Mouse (Mus musculus): ENCODE measurements around the gene Cyp4f39. TPM values are rescaled to one million over a fixed set of nuclear protein-coding genes. Genes with fewer than 3 reads are reported as not detected.
"Not testable (repeated sequence)": the region's sequence is repeated elsewhere in the genome, so short reads cannot be mapped to it uniquely, and the experiment has no call there.

Gene Cyp4f39
- total and polyA plus RNA-seq, 2 experiments from 2014 or later, result 0.16 to 4.0 TPM

GRCm38 (mm10) chr17:32528408-32529337 lies 76.2 kb downstream of the Cyp4f39 start:
- peak; percentile 94 for ATAC-seq (ENCODE audit: insufficient read depth, low read depth)
- Histone ChIP-seq H3K4me3 (ENCODE audit: low read depth, low read length) (peak overlapping the region; percentile 34), H3K27ac (ENCODE audit: low read depth) (peak overlapping the region; percentile 9; the same call in 1 of the 2 replicates), H3K9ac (replicated peaks; ENCODE audit: low read depth, low read length) (peak overlapping the region; percentile 41), H3K4me2 (ENCODE audit: low read depth, low read length) (peak overlapping the region; percentile 60), H3K9me3 (replicated peaks; ENCODE audit: control insufficient read depth, low read length) (no peaks in the 10 kb centered on the region), H3K27me3 (ENCODE audit: control insufficient read depth, insufficient read depth, low read length) (no peaks in the 10 kb centered on the region), H3K36me3 (replicated peaks; ENCODE audit: control insufficient read depth, insufficient read depth, low read length) (peaks cover 20% of the 10 kb centered on the region; the same call in 1 of the 2 replicates), H3K4me1 (ENCODE audit: control insufficient read depth, insufficient read depth) (peaks cover 4% of the 10 kb centered on the region; the same call in 1 of the 2 replicates)
- TF ChIP-seq CTCF (IDR thresholded peaks at IDR 0.05; ENCODE audit: low read depth) (peak; percentile 96), EP300 (IDR thresholded peaks at IDR 0.05; ENCODE audit: low read depth) (no peak)
- peak; percentile 84 for DNase-seq (ENCODE audit: low spot score)
- WGBS, result 16% methylated on average over 26 of the region's 26 CpGs

- H3K4me1 ChIP-seq (ENCODE audit: control insufficient read depth, insufficient read depth), result peaks cover 26% of the 10 kb centered on the region; the same call in 1 of the 2 replicates
- not testable (repeated sequence) for H3K9me3 ChIP-seq (replicated peaks; ENCODE audit: control insufficient read depth, low read length); H3K36me3 ChIP-seq (replicated peaks; ENCODE audit: control insufficient read depth, insufficient read depth, low read length); H3K27me3 ChIP-seq (ENCODE audit: control insufficient read depth, insufficient read depth, low read length); H3K9ac ChIP-seq (replicated peaks; ENCODE audit: low read depth, low read length); H3K4me3 ChIP-seq (ENCODE audit: low read depth, low read length); DNase-seq (ENCODE audit: low spot score); H3K4me2 ChIP-seq (ENCODE audit: low read depth, low read length); ATAC-seq (ENCODE audit: insufficient read depth, low read depth); H3K27ac ChIP-seq (ENCODE audit: low read depth)
- 64% methylated on average over 4 of the region's 4 CpGs for WGBS
Observed at GRCm38 (mm10) chr17:32532356-32532755, 79.8 kb downstream of the Cyp4f39 start.

- WGBS, result 73% methylated on average over 6 of the region's 6 CpGs
- H3K4me2 ChIP-seq (ENCODE audit: low read depth, low read length), result no peak overlapping the region
- peaks cover 21% of the 10 kb centered on the region; the same call in 1 of the 2 replicates for H3K4me1 ChIP-seq (ENCODE audit: control insufficient read depth, insufficient read depth)
- no peak for DNase-seq (ENCODE audit: low spot score)
- H3K9me3 ChIP-seq (replicated peaks; ENCODE audit: control insufficient read depth, low read length), result no peaks in the 10 kb centered on the region
- H3K27ac ChIP-seq (ENCODE audit: low read depth), result no peak overlapping the region
- TF ChIP-seq EP300 (IDR thresholded peaks at IDR 0.05; ENCODE audit: low read depth) (no peak), CTCF (IDR thresholded peaks at IDR 0.05; ENCODE audit: low read depth) (no peak)
- ATAC-seq (ENCODE audit: insufficient read depth, low read depth), result no peak
- no peak overlapping the region for H3K4me3 ChIP-seq (ENCODE audit: low read depth, low read length)
- H3K27me3 ChIP-seq (ENCODE audit: control insufficient read depth, insufficient read depth, low read length), result no peaks in the 10 kb centered on the region
- no peaks in the 10 kb centered on the region for H3K36me3 ChIP-seq (replicated peaks; ENCODE audit: control insufficient read depth, insufficient read depth, low read length)
- no peak overlapping the region for H3K9ac ChIP-seq (replicated peaks; ENCODE audit: low read depth, low read length)
Observed at GRCm38 (mm10) chr17:32534068-32534467, 81.5 kb downstream of the Cyp4f39 start.

- H3K36me3 ChIP-seq (replicated peaks; ENCODE audit: control insufficient read depth, insufficient read depth, low read length); H3K9me3 ChIP-seq (replicated peaks; ENCODE audit: control insufficient read depth, low read length); H3K27me3 ChIP-seq (ENCODE audit: control insufficient read depth, insufficient read depth, low read length): not testable (repeated sequence)
- H3K9ac ChIP-seq (replicated peaks; ENCODE audit: low read depth, low read length), result peak within 1 kb of the TSS; percentile 37
- DNase-seq (ENCODE audit: low spot score), result peak; percentile 77
- peaks cover 21% of the 10 kb centered on the region; the same call in 1 of the 2 replicates for H3K4me1 ChIP-seq (ENCODE audit: control insufficient read depth, insufficient read depth)
- WGBS, result 3% methylated on average over 5 of the region's 5 CpGs
- ATAC-seq (ENCODE audit: insufficient read depth, low read depth), result peak; percentile 97
- H3K27ac ChIP-seq (ENCODE audit: low read depth), result peak within 1 kb of the TSS; percentile 74
- H3K4me2 ChIP-seq (ENCODE audit: low read depth, low read length), result peak within 1 kb of the TSS; percentile 73
- peak within 1 kb of the TSS; percentile 50 for H3K4me3 ChIP-seq (ENCODE audit: low read depth, low read length)
Observed at GRCm38 (mm10) chr17:32536051-32536866, 83.7 kb downstream of the Cyp4f39 start, which contains the start of gene Cyp4f16. Gene Cyp4f16 (plus strand): TSS chr17:32536558.

GRCm38 (mm10) chr17:32536867-32537250 lies 84.3 kb downstream of the Cyp4f39 start:
- H3K27me3 ChIP-seq (ENCODE audit: control insufficient read depth, insufficient read depth, low read length), result no peaks in the 10 kb centered on the region
- peak overlapping the region; percentile 37 for H3K9ac ChIP-seq (replicated peaks; ENCODE audit: low read depth, low read length)
- no peaks in the 10 kb centered on the region for H3K36me3 ChIP-seq (replicated peaks; ENCODE audit: control insufficient read depth, insufficient read depth, low read length)
- TF ChIP-seq EP300 (IDR thresholded peaks at IDR 0.05; ENCODE audit: low read depth), result no peak
- TF ChIP-seq CTCF (IDR thresholded peaks at IDR 0.05; ENCODE audit: low read depth), result no peak
- no peak for DNase-seq (ENCODE audit: low spot score)
- 0 out of 2 replicates have a peak, but pooled peaks have one; percentile 22 for ATAC-seq (ENCODE audit: insufficient read depth, low read depth)
- no peaks in the 10 kb centered on the region for H3K9me3 ChIP-seq (replicated peaks; ENCODE audit: control insufficient read depth, low read length)
- WGBS, result 52% methylated on average over 5 of the region's 5 CpGs
- peak overlapping the region; percentile 50 for H3K4me3 ChIP-seq (ENCODE audit: low read depth, low read length)
- H3K4me2 ChIP-seq (ENCODE audit: low read depth, low read length), result peak overlapping the region; percentile 73
- H3K27ac ChIP-seq (ENCODE audit: low read depth), result peak overlapping the region; percentile 74
- peaks cover 21% of the 10 kb centered on the region; the same call in 1 of the 2 replicates for H3K4me1 ChIP-seq (ENCODE audit: control insufficient read depth, insufficient read depth)

Other genes starting within 250 kb of the Cyp4f39 start
- gene Brd4, start 168.0 kb upstream of the Cyp4f39 start, total RNA-seq (2014; rRNA removed; ENCODE audit: low replicate concordance), result 13.0 and 15.0 TPM in 2 replicates
- gene Brd4, start 168.0 kb upstream of the Cyp4f39 start, polyA plus RNA-seq (2015; fragmentation: Nextera tagmentation; extraction: Ambion mirVana), result 26.8 and 28.1 TPM in 2 replicates
- 65.8 and 110 TPM in 2 replicates for gene Akap8, start 131.5 kb upstream of the Cyp4f39 start, total RNA-seq (2014; rRNA removed; ENCODE audit: low replicate concordance)
- 31.0 and 40.2 TPM in 2 replicates for gene Akap8, start 131.5 kb upstream of the Cyp4f39 start, polyA plus RNA-seq (2015; fragmentation: Nextera tagmentation; extraction: Ambion mirVana)
- gene Akap8l, start 102.1 kb upstream of the Cyp4f39 start, total RNA-seq (2014; rRNA removed; ENCODE audit: low replicate concordance), result 38.5 and 80.6 TPM in 2 replicates
- gene Akap8l, start 102.1 kb upstream of the Cyp4f39 start, polyA plus RNA-seq (2015; fragmentation: Nextera tagmentation; extraction: Ambion mirVana), result 66.4 and 70.8 TPM in 2 replicates
- gene Wiz, start 63.3 kb upstream of the Cyp4f39 start, total RNA-seq (2014; rRNA removed; ENCODE audit: low replicate concordance), result 14.2 and 21.4 TPM in 2 replicates
- 6.8 and 7.0 TPM in 2 replicates for gene Wiz, start 63.3 kb upstream of the Cyp4f39 start, polyA plus RNA-seq (2015; fragmentation: Nextera tagmentation; extraction: Ambion mirVana)
- 7.3 and 15.0 TPM in 2 replicates for gene Rasal3, start 49.1 kb upstream of the Cyp4f39 start, total RNA-seq (2014; rRNA removed; ENCODE audit: low replicate concordance)
- gene Rasal3, start 49.1 kb upstream of the Cyp4f39 start, polyA plus RNA-seq (2015; fragmentation: Nextera tagmentation; extraction: Ambion mirVana), result 0.40 TPM in 2 replicates
- not detected in 2 replicates for gene Pglyrp2, start 28.6 kb upstream of the Cyp4f39 start, total RNA-seq (2014; rRNA removed; ENCODE audit: low replicate concordance)
- gene Pglyrp2, start 28.6 kb upstream of the Cyp4f39 start, polyA plus RNA-seq (2015; fragmentation: Nextera tagmentation; extraction: Ambion mirVana), result not detected in 2 replicates
- gene Cyp4f17, start 53.3 kb downstream of the Cyp4f39 start, total RNA-seq (2014; rRNA removed; ENCODE audit: low replicate concordance), result 5.0 and 16.1 TPM in 2 replicates
- gene Cyp4f17, start 53.3 kb downstream of the Cyp4f39 start, polyA plus RNA-seq (2015; fragmentation: Nextera tagmentation; extraction: Ambion mirVana), result 5.9 and 6.1 TPM in 2 replicates
- 17.6 and 18.7 TPM in 2 replicates for gene Cyp4f16, start 83.8 kb downstream of the Cyp4f39 start, total RNA-seq (2014; rRNA removed; ENCODE audit: low replicate concordance)
- gene Cyp4f16, start 83.8 kb downstream of the Cyp4f39 start, polyA plus RNA-seq (2015; fragmentation: Nextera tagmentation; extraction: Ambion mirVana), result 15.8 and 16.2 TPM in 2 replicates
- gene Cyp4f37, start 168.6 kb downstream of the Cyp4f39 start, total RNA-seq (2014; rRNA removed; ENCODE audit: low replicate concordance), result not detected in 2 replicates
- not detected in 2 replicates for gene Cyp4f37, start 168.6 kb downstream of the Cyp4f39 start, polyA plus RNA-seq (2015; fragmentation: Nextera tagmentation; extraction: Ambion mirVana)
- not detected in 2 replicates for gene Cyp4f40, start 206.2 kb downstream of the Cyp4f39 start, total RNA-seq (2014; rRNA removed; ENCODE audit: low replicate concordance)
- gene Cyp4f40, start 206.2 kb downstream of the Cyp4f39 start, polyA plus RNA-seq (2015; fragmentation: Nextera tagmentation; extraction: Ambion mirVana), result not detected in 2 replicates
- gene Cyp4f15, start 232.9 kb downstream of the Cyp4f39 start, total RNA-seq (2014; rRNA removed; ENCODE audit: low replicate concordance), result not detected in 2 replicates
- 0.12 TPM in 1 of 2 replicates, not detected in the other for gene Cyp4f15, start 232.9 kb downstream of the Cyp4f39 start, polyA plus RNA-seq (2015; fragmentation: Nextera tagmentation; extraction: Ambion mirVana)